Mouse (Mus musculus) thymus, adult 2 months (tissue): Measurements from ENCODE around the gene Gm14399.
"Not testable (repeated sequence)": the region's sequence is repeated elsewhere in the genome, so short reads cannot be mapped to it uniquely, and the experiment has no call there.

Experiments used
- CTCF ChIP-seq: fragments of 200-500 bp; IDR thresholded peaks from 2 replicates; pipeline ENCODE4 v1.5.1; 2012; ENCODE audit warnings: mild to moderate bottlenecking, control low read depth, low read length, moderate library complexity, borderline replicate concordance; ENCODE audit not compliant: control insufficient read depth, poor library complexity, insufficient read depth; ENCODE audit errors: extremely low read depth
- POLR2A ChIP-seq: fragments of 200-500 bp; IDR thresholded peaks from 2 replicates; pipeline ENCODE4 v1.6.1; 2012; ENCODE audit warnings: mild to moderate bottlenecking, low read length, control low read depth, moderate library complexity; ENCODE audit not compliant: control insufficient read depth, poor library complexity, insufficient read depth; ENCODE audit errors: extremely low read depth

DNA sequence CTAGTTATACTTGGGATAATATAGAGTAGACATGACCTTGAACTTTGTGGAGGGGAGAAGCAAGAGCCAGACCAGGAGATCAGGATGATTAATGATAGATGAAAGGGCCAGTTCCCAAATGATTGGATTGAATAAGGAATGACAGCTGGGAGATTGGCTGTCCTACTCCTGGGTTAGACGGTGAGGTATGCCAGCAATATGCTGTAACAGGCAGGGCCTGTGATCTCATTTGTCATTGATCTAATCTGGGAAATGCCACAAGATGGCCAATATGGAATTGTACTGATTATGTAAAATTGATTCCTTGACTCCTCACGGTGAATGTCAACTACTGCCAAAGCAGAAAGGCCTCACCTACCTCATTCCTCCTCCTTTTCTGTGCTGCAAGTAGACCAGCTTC lies 32.2 kb upstream of the Gm14399 start:
- TF ChIP-seq CTCF, POLR2A: not testable (repeated sequence)
